Mouse (Mus musculus): Measurements from ENCODE around the gene Nim1k.
"Not testable (repeated sequence)": the region's sequence is repeated elsewhere in the genome, so short reads cannot be mapped to it uniquely, and the experiment has no call there.

The Nim1k gene

GRCm38 (mm10) chr13:119727608-119728387 lies 27.9 kb downstream of the Nim1k start:
- DNase-seq (ENCODE audit: low spot score): no peak

DNA sequence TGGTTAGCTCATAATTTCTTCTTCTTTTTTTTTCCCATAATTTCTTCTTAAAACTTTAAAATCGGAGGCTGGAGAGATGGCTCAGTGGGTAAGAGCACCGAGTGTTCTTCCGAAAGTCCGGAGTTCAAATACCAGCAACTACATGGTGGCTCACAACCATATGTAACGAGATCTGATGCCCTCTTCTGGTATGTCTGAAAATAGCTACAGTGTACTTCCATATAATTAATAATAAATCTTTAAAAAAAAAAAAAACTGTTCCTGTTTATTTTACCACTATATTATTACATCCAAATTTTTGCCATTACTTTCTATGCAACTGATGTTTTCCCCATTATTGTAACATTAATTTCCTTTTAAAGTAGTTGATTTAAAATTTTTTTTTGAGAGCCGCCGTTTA lies 31.1 kb downstream of the Nim1k start:
- no peak for DNase-seq (ENCODE audit: low spot score)

GRCm38 (mm10) chr13:119723368-119723767 lies 32.3 kb downstream of the Nim1k start:
- no peak for DNase-seq (ENCODE audit: low spot score)

DNA sequence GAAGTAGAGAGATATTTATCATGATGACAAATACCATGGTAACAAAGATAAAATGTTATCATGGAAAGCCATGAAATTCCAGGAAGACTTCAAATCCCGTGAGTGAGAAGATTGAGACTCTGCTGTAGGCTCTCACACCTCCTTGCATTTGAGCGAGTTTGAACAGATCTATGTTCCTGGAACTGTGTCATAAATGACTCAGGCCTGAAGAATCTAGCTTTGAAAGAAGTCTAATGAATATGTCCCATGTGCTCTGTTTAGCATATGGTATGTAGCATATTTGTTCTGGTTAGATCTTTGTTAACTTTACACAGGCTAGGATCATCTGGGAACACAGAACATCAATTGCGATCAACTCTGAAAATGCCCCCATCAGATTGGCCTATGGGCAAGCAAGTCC lies 33.2 kb downstream of the Nim1k start:
- no peak for DNase-seq (ENCODE audit: low spot score)

GRCm38 (mm10) chr13:119716105-119716504 lies 39.6 kb downstream of the Nim1k start:
- DNase-seq (ENCODE audit: low spot score): no peak

DNA sequence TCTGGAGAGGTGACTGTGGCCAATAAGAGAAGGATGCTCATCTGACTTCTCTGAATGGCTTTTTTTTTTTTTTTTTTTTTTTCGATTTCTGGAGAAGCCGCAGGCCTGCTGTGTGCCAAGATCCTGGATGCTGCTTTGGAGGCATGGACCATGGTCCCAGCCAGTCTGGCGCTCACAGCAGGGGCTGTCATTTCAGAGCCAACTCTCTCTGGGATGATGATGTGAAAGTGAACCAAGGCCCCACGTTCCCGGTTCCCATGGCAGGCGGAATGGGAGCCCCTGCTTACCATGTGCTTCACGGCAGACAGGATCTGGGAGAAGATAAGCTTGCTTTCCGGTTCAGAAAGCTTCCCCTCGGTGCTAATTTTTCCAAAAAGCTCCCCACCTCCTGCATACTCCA lies 41.9 kb downstream of the Nim1k start:
- DNase-seq (ENCODE audit: low spot score): no peak

DNA sequence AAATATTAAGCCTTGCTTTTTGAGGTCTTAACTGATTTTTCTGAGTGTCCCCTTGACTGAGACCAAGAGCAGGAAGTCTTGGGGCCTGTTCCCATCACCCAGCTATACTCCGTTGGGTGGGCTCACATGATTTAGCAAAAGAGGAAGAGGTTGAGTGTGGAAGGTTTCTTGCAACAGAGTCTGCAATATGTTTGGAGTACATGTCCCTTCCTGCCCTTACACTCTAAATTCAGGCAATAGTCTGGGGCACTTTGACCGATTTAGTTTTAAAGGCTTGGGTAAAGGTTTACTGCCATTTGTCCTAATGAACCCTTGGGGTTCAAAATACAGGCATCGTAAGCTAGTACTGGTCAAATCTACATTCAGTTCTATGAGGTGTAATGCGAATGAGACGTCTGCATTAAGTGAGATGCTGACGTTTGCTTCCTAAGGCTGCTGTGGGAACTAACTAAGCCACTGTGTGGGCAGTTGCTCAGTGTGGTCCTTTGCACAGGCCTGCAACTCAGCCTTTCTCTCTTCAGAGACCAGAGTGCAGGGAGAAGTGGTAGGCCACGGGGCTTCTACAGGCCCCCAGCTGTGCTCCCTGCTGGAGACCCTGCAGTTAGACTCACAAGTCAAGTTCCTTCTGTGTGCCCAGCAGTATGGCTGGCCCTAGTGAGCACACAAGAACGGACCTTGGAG lies 42.4 kb downstream of the Nim1k start:
- DNase-seq (ENCODE audit: low spot score): no peak

GRCm38 (mm10) chr13:119712463-119712862 lies 43.2 kb downstream of the Nim1k start:
- DNase-seq (ENCODE audit: low spot score): no peak

- DNase-seq (ENCODE audit: low spot score): no peak
Observed at GRCm38 (mm10) chr13:119710268-119710610, 45.4 kb downstream of the Nim1k start.

GRCm38 (mm10) chr13:119709388-119710267 lies 46.1 kb downstream of the Nim1k start:
- no peak for DNase-seq (ENCODE audit: low spot score)

GRCm38 (mm10) chr13:119708941-119709340 lies 46.7 kb downstream of the Nim1k start:
- no peak for DNase-seq (ENCODE audit: low spot score)

DNA sequence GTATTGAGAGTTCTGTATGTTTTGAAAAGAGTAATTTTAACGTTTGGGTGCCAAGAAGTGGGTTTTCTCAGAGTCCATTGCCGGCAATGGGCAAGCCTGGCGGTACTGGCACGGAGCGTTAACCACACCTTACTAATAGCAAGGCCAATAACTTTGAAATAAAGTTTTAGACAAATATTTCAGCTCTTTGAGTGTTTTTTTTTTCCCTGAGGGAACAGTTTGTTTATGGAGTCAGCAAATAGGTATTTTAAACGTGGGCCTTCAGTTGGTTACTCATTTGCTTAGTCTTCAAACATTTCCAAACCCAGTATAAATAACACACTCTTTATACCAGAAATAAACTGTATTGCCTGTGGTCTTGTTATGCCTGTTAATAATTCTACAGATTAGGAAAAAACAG lies 47.8 kb downstream of the Nim1k start:
- no peak for DNase-seq (ENCODE audit: low spot score)

DNA sequence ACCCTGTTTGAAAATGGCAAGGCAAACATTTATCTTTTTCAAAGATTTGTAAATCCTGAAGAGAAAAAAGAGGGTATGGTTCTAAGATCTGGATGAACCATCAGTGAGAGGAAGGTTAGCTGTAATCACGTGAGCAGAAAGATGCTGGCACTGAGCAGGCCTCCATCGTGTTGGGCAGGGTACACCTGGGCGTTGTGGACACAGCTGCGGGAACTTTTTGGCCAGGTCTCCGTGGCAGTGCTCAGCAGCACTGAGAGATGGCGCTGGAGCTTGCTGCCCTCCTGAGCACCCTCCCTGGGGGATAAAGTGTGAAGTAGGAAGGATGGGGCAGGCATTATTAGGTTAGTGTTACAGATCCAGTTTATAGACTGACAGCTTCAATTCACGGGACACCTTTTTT lies 48.7 kb downstream of the Nim1k start:
- DNase-seq (ENCODE audit: low spot score): no peak

DNA sequence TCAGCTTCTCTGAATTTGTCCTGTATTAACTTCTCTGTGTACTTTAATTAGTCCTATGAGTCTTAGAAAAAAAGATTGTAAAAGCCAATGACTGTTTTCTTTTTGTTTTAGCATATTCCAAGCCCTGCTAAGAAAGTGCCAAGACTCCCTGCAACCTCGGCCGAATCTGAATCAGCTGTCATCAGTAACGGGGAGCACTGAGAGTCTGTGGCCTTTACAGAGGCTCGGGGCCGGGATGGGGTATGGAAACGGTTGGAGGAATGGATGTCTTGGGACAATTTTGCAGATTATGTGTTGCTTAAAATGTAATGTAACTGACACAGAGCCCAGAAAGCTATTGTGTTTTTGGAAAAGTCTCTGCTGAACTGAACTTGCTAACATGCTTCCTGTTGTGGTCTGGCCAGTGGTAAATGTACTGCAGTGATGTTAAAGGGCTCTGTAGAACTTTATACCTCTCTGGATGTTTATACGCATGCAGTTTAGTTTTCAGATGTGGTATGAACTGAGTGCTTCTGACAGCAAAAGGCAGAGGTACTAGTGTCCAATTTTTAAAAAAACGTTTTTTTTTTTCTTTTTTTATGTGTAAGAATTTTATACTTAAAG lies 49.3 kb downstream of the Nim1k start:
- not testable (repeated sequence) for DNase-seq (ENCODE audit: low spot score)

- no peak for DNase-seq (ENCODE audit: low spot score)
Observed at GRCm38 (mm10) chr13:119704280-119704679, 51.4 kb downstream of the Nim1k start.

DNA sequence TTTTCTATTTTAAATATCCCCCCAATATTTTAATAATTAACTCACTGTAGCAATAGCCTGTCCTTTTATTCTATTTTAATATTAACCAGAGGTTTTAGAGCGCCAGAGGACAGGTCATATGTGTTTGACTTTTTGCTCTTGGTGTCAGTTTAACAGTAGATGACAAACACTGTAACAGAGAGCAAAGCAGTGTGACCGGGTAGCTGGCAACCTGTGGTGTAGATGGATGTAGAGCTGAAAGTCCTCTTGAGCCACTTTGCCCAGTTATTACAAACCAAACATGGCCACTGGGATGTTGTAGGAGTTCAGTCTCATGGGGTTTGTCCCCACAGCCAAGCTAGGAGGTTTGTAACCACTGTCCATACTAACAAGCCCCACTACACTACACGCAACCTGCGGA lies 57.2 kb downstream of the Nim1k start:
- DNase-seq (ENCODE audit: low spot score): no peak

DNA sequence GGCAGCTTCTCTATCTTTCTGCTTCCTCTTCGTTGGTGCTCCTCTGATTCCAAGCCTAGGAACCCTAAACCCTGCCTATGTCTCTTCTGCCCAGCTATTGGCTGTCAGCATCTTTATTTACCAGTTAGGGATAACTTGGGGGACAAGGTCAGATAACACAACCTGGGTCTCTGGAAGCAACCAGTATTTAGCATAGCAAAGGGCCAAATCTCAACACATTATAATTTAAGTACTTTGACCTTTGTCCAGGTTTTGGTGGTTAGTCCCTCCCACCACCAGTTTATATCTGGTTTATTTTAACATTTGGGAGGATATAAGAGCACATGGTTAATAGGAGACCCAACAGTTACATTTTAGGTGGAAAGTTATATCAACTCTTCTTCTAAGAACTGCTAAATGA lies 59.2 kb downstream of the Nim1k start:
- no peak for DNase-seq (ENCODE audit: low spot score)

DNA sequence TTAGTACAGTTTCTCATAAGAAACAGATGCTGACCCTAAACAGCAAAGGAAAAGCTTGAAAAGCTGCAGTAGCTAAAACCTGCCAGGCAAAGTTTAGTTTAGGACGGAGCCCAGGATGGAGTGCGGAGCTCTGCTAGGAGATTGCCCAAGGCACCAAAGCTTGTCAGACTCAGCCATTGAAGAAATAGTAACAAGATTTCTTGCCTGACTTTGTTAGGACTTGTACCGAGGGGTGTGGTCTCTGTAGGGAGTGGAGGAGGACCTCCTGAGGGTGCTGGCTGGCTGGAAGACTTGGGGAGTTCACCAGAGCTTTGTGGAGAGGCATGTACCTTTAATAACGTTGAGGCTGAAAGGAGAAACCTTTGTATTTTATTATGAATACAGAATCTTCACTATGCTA lies 60.0 kb downstream of the Nim1k start:
- DNase-seq (ENCODE audit: low spot score): no peak

- not testable (repeated sequence) for DNase-seq (ENCODE audit: low spot score)
Observed at GRCm38 (mm10) chr13:119691958-119692357, 63.7 kb downstream of the Nim1k start.

GRCm38 (mm10) chr13:119690876-119691620 lies 64.6 kb downstream of the Nim1k start:
- peak; percentile 25 for DNase-seq (ENCODE audit: low spot score)

GRCm38 (mm10) chr13:119690039-119690728 lies 65.5 kb downstream of the Nim1k start, which contains the start of gene Hmgcs1:
Hmgcs1 (plus strand) TSS chr13:119690379.
- peak; percentile 99 for DNase-seq (ENCODE audit: low spot score)
